Mouse (Mus musculus) granulocyte monocyte progenitor cell, adult 5-6 weeks (primary cell): ENCODE data around the gene Leprot. TPM values are rescaled to one million over a fixed set of nuclear protein-coding genes. Genes with fewer than 3 reads are reported as not detected.

Experiments used
- total RNA-seq, 2 experiments: library from RNA; stranded (forward) in 1 of 2; stranded (reverse) in 1 of 2; fragments of 200-712, 200-1000 nt in 1 of 2; fragments of >200 nt in 1 of 2; fragmentation: Nextera tagmentation in 1 of 2; gene quantifications; 2 replicates each; pipeline ENCODE4 v1.2.3; 2014 to 2017

Leprot gene
- total RNA-seq, 2 experiments from 2014 or later: 31.4 to 45.3 TPM

Other genes with a start within 250 kb of the Leprot start
- 10.6 and 12.3 TPM in 2 replicates for gene Ak4, start 228.4 kb upstream of the Leprot start, total RNA-seq (2014; fragmentation: Nextera tagmentation)
- 27.4 and 37.0 TPM in 2 replicates for gene Ak4, start 228.4 kb upstream of the Leprot start, total RNA-seq (2017)
- gene Dnajc6, start 151.1 kb upstream of the Leprot start, total RNA-seq (2014; fragmentation: Nextera tagmentation): 7.3 and 12.5 TPM in 2 replicates
- gene Dnajc6, start 151.1 kb upstream of the Leprot start, total RNA-seq (2017): 15.4 and 24.3 TPM in 2 replicates
- gene Lepr, start 69.7 kb downstream of the Leprot start, total RNA-seq (2014; fragmentation: Nextera tagmentation): not detected in 2 replicates
- 0.17 TPM in 1 of 2 replicates, not detected in the other for gene Lepr, start 69.7 kb downstream of the Leprot start, total RNA-seq (2017)
- gene B020004J07Rik, start 196.3 kb downstream of the Leprot start, total RNA-seq (2014; fragmentation: Nextera tagmentation): not detected in 2 replicates
- gene B020004J07Rik, start 196.3 kb downstream of the Leprot start, total RNA-seq (2017): not detected in 2 replicates
- gene C130073F10Rik, start 246.1 kb downstream of the Leprot start, total RNA-seq (2014; fragmentation: Nextera tagmentation): not detected in 2 replicates
- not detected in 2 replicates for gene C130073F10Rik, start 246.1 kb downstream of the Leprot start, total RNA-seq (2017)